Mouse (Mus musculus): ENCODE results near the gene Vmn1r132. TPM values are rescaled to one million over a fixed set of nuclear protein-coding genes. Genes with fewer than 3 reads are reported as not detected.

Vmn1r132 gene
- polyA plus RNA-seq (2021; fragmentation: Nextera tagmentation), result not detected in 2 replicates
- long read RNA-seq, experiment 1, result 0 reads
- long read RNA-seq, experiment 2, result 0 reads

GRCm38 (mm10) chr7:21613792-21614191, at the start of gene Vmn1r132:
TSS of gene Vmn1r132 (plus strand) at chr7:21614092.

Other genes with a start within 250 kb of the Vmn1r132 start
- not detected in 2 replicates for gene Gm6882, start 181.3 kb upstream of the Vmn1r132 start, polyA plus RNA-seq (2021; fragmentation: Nextera tagmentation)
- not detected in 2 replicates for gene Vmn1r130, start 102.3 kb upstream of the Vmn1r132 start, polyA plus RNA-seq (2021; fragmentation: Nextera tagmentation)
- gene Vmn1r131, start 68.0 kb upstream of the Vmn1r132 start, polyA plus RNA-seq (2021; fragmentation: Nextera tagmentation), result not detected in 2 replicates
- gene Gm4175, start 147.4 kb downstream of the Vmn1r132 start, polyA plus RNA-seq (2021; fragmentation: Nextera tagmentation), result not detected in 2 replicates
- not detected in 2 replicates for gene Gm4177, start 182.6 kb downstream of the Vmn1r132 start, polyA plus RNA-seq (2021; fragmentation: Nextera tagmentation)
- not detected in 2 replicates for gene Vmn1r135, start 218.3 kb downstream of the Vmn1r132 start, polyA plus RNA-seq (2021; fragmentation: Nextera tagmentation)
- not detected in 2 replicates for gene Gm5725, start 230.2 kb downstream of the Vmn1r132 start, polyA plus RNA-seq (2021; fragmentation: Nextera tagmentation)